Mouse (Mus musculus) liver, embryonic 16.5 days (tissue): ENCODE measurements around the gene Sik1. TPM values are rescaled to one million over a fixed set of nuclear protein-coding genes. Genes with fewer than 3 reads are reported as not detected.

Experiments
- ATAC-seq: fragments of 200-750 bp; cut with Nextera tagmentation; 2 replicates; pipeline ENCODE4 v1.8.0; 2017; ENCODE audit warnings: low read depth, mild to moderate bottlenecking, moderate number of reproducible peaks, moderate library complexity
- H3K27ac ChIP-seq: fragments of 300-500 bp; sonication (generic); 2 replicates; pipeline ENCODE4 v1.5.1; 2014; ENCODE audit warnings: mild to moderate bottlenecking, low read length
- H3K27me3 ChIP-seq: fragments of 300-500 bp; sonication (generic); 2 replicates; pipeline ENCODE4 v1.6.1; 2014; ENCODE audit warnings: low read depth, low read length, mixed read lengths; ENCODE audit not compliant: control insufficient read depth, insufficient read depth
- H3K36me3 ChIP-seq: fragments of 300-500 bp; sonication (generic); 2 replicates; pipeline ENCODE4 v1.6.1; 2014; ENCODE audit warnings: mild to moderate bottlenecking; ENCODE audit not compliant: control insufficient read depth, insufficient read depth
- H3K4me1 ChIP-seq: fragments of 300-500 bp; sonication (generic); 2 replicates; pipeline ENCODE4 v1.6.1; 2014; ENCODE audit warnings: low read depth, low read length, mixed read lengths; ENCODE audit not compliant: control insufficient read depth
- H3K4me2 ChIP-seq: fragments of 300-500 bp; sonication (generic); 2 replicates; pipeline ENCODE4 v1.6.1; 2014; ENCODE audit warnings: low read depth, low read length, mixed read lengths
- H3K4me3 ChIP-seq: fragments of 300-500 bp; sonication (generic); 2 replicates; pipeline ENCODE4 v1.5.1; 2014; ENCODE audit warnings: low read depth, mild to moderate bottlenecking, low read length
- H3K9ac ChIP-seq: fragments of 300-500 bp; sonication (generic); 2 replicates; pipeline ENCODE4 v1.6.1; 2014; ENCODE audit warnings: low read depth, low read length
- H3K9me3 ChIP-seq: fragments of 300-500 bp; sonication (generic); replicated peaks from 2 replicates; pipeline ENCODE4 v1.6.1; 2016; ENCODE audit warnings: low read length; ENCODE audit not compliant: control insufficient read depth
- WGBS: fragments of 180-500 bp; shearing (Covaris S2); extraction: QIAGEN DNeasy Blood & Tissue Kit; methylation state at CpG from one replicate; pipeline ENCODE4 v1.1.7; 2014; ENCODE audit not compliant: insufficient replicate concordance; 5-methylcytosine and 5-hydroxymethylcytosine counted together
- polyA plus RNA-seq: library from polyadenylated mRNA; unstranded; fragments of >200 nt; fragmentation: Nextera tagmentation; extraction: Ambion mirVana; gene quantifications from 2 replicates; pipeline ENCODE4 v1.2.1, GENCODE M21; 2015

Sik1 gene
- polyA plus RNA-seq, 1 experiment from 2014 or later = 5.4 TPM

DNA sequence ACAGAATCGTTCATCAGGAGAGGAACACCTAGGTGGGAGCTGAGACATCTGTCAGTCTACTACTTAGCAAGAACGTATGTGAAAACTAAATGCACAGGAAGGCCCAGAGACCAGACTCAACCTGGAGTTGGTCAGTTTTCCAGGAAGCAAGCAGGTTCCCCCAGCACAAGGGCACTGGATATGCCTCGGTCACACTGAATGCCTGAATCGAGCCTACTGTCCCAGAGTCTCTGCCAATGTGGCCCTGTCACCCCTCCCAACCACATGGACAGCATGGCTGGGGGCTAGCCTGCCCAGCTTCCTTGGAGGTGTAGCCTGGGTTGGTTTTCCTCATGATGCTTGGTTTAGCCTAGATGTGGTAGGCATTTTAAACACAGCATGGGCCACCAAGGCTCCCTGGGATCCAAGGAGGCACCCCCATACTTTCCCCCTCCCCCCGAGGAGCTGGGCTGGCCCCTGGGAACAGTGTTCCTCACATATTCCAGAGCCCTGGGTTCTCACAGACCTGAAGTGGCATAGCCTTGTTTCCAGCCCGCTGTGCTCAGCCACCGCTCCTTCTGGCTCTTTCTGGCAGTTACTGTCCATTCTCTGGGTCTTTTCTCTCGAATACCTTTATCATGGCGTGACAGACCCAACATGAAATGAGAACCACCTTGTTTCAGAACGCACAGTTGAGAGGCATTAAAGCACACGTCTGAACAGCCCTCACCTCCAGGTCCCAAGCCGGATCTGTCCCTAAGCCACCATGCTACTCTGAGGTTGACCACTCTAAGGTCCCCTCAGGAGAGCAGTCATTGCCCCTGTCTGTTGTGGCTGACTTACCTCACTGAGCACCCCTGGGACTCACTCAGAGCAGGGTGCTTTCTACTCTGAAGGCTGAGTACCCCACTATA lies 12.4 kb downstream of the Sik1 start:
- no peaks in the 10 kb centered on the region for H3K27me3 ChIP-seq
- H3K4me3 ChIP-seq = no peak overlapping the region
- peak overlapping the region; percentile 53 for H3K27ac ChIP-seq
- H3K9ac ChIP-seq = no peak overlapping the region; the same call in 1 of the 2 replicates
- H3K36me3 ChIP-seq = peaks cover 17% of the 10 kb centered on the region
- no peaks in the 10 kb centered on the region for H3K9me3 ChIP-seq
- H3K4me1 ChIP-seq = peaks cover 16% of the 10 kb centered on the region
- ATAC-seq = no peak; the same call in 1 of the 2 replicates
- H3K4me2 ChIP-seq = no peak overlapping the region
- 60% methylated on average over 12 of the region's 12 CpGs for WGBS

DNA sequence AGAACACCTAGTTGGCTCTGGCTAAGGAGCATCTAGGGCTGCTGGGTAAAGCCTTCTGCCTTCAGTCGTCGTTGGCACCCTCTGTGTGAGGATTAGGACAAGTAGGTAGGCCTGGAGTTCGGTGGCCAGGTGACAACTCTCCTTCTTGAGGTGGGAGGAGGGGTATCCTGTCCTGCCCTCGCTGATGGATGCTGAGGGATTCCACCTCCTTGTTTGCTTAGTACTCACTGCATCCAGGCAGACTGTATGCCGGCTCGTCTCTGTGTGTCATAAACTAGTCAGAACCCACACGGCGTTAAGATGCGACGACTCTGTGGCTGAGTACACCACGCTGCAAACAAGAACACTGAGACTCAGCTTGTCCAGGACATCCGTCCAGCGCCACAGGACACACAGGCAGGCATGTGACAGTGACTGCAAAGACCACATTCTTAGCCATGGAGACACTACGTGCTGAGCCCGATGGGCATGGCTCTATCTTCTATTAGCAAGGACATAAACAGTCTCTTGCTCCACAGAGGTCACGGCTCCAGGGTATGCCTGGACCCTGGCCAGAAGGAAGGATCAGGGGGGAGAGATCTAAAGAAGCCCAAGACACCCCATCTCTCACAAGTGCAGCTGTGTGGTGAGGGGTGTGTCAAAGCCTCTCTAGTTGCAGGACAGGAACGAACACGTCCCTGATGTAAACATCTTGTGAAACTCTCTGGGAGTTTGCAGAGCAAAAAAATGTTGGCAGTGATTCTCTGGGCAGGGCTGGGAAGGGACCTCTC lies 13.6 kb downstream of the Sik1 start:
- Histone ChIP-seq H3K27me3 (no peaks in the 10 kb centered on the region), H3K4me3 (no peak overlapping the region), H3K4me1 (peaks cover 16% of the 10 kb centered on the region), H3K27ac (peak overlapping the region; percentile 62), H3K9me3 (no peaks in the 10 kb centered on the region), H3K4me2 (no peak overlapping the region), H3K9ac (no peak overlapping the region), H3K36me3 (peaks cover 12% of the 10 kb centered on the region)
- peak; percentile 72 for ATAC-seq
- WGBS = 58% methylated on average over 18 of the region's 18 CpGs

DNA sequence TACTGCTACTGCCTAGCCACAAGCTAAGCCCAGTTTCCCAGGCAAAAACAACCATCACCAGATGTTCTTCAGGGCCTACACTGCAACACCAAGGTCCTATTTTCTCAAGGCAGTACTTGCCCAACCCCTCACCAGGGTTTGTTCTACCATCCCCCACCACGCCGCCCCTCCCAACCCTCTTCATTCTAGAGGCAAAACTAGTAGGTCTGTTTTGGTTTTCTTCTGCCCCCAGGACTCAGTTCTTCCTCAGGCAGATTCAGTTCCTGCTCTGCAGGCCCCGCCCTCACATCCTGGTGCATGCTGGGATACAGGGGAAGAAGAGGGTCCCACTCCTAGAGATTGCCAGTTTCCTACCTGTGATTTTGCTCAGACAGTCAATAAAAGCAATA lies 14.2 kb downstream of the Sik1 start:
- Histone ChIP-seq H3K27me3 (no peaks in the 10 kb centered on the region), H3K9ac (no peak overlapping the region), H3K4me1 (peaks cover 16% of the 10 kb centered on the region)

DNA sequence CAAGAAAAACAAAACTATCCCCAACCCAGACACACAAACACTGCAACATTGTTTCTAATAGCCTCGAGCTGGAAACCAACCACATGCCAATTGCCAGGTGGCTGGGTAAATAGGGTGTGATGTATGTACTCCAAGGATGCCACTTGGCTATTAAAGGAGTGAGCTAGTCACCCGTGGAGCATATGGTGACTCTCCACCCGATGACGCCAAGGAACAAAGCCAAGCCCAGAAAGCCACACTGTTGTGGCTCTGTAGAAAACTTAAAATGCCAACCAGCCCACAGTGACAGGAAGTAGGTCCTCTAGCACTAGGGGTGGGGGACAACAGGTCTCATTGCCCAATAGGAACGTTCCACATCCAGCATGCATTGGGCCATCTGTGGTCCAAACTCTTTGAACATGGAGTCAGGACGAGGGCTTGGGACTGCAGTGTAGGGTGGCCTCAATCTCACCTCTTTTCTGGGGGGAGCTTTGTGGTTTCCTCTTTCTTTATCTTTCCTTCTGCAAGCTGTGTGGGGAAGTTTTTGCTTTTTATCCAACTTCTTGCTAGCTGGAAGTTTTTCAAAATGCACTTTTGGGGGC lies 15.1 kb downstream of the Sik1 start:
- H3K4me1 ChIP-seq = peaks cover 16% of the 10 kb centered on the region
- no peak overlapping the region for H3K9ac ChIP-seq
- no peak overlapping the region for H3K4me3 ChIP-seq
- peaks cover 2% of the 10 kb centered on the region; the same call in 1 of the 2 replicates for H3K36me3 ChIP-seq
- ATAC-seq = no peak
- no peaks in the 10 kb centered on the region for H3K9me3 ChIP-seq
- H3K4me2 ChIP-seq = no peak overlapping the region
- peak overlapping the region; percentile 37; the same call in 1 of the 2 replicates for H3K27ac ChIP-seq
- 23% methylated on average over 6 of the region's 6 CpGs for WGBS
- no peaks in the 10 kb centered on the region for H3K27me3 ChIP-seq

More for the DNA sequence above, 14.2 kb downstream of the Sik1 start:
- WGBS = 39% methylated on average over 3 of the region's 3 CpGs
- H3K4me2 ChIP-seq = no peak overlapping the region
- H3K27ac ChIP-seq = peak overlapping the region; percentile 62
- H3K9me3 ChIP-seq = no peaks in the 10 kb centered on the region
- peaks cover 7% of the 10 kb centered on the region for H3K36me3 ChIP-seq
- no peak for ATAC-seq
- no peak overlapping the region for H3K4me3 ChIP-seq

DNA sequence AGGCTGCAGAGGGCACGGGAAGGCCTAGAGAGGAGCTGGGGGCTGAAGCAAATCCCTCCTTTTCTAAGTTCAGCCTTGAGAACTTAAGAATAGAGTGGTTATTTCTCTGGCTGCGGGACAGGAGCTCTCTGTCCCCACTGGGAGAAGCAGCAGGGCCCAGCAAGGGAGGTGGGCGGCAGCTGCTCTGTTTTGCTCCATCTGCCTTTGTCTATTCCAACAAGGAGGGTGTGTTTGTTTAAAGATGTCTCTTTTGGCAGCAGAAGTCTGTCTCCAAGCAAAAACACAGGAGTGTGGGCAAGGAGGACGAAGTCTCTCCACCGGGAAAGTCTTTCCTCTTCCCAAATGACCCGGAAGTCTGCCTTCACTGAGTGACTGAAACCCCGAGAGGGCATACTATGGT lies 18.8 kb downstream of the Sik1 start:
- Histone ChIP-seq H3K4me2 (no peak overlapping the region), H3K27me3 (no peaks in the 10 kb centered on the region), H3K4me3 (no peak overlapping the region), H3K36me3 (no peaks in the 10 kb centered on the region), H3K9ac (no peak overlapping the region), H3K9me3 (no peaks in the 10 kb centered on the region), H3K27ac (no peak overlapping the region), H3K4me1 (peaks cover 12% of the 10 kb centered on the region)
- 60% methylated on average over 7 of the region's 7 CpGs for WGBS
- ATAC-seq = no peak

DNA sequence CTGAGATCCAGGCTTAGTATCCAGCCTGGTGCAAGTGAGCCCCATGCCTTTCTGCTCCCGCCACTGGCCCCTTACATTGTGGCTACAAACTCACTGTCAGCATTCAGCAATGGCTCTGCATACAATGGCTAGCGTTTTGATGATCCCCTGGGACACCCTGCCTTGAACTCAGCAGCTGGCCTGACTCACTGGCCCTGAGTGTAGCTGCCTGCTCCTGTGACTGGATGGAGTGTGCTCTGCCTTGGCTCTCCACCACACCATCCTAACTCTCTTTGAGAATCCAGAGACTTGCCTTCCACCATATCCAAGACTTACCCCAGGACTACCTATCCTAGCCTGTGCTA lies 19.4 kb downstream of the Sik1 start:
- no peaks in the 10 kb centered on the region for H3K36me3 ChIP-seq
- H3K27ac ChIP-seq = 0 out of 2 replicates have a peak overlapping the region, but pooled peaks have one; percentile 34
- H3K27me3 ChIP-seq = no peaks in the 10 kb centered on the region
- no peak overlapping the region for H3K4me3 ChIP-seq
- WGBS = 40% methylated on average over 2 of the region's 2 CpGs
- no peak overlapping the region for H3K9ac ChIP-seq
- no peaks in the 10 kb centered on the region for H3K9me3 ChIP-seq
- H3K4me2 ChIP-seq = no peak overlapping the region
- peaks cover 11% of the 10 kb centered on the region for H3K4me1 ChIP-seq
- no peak for ATAC-seq

DNA sequence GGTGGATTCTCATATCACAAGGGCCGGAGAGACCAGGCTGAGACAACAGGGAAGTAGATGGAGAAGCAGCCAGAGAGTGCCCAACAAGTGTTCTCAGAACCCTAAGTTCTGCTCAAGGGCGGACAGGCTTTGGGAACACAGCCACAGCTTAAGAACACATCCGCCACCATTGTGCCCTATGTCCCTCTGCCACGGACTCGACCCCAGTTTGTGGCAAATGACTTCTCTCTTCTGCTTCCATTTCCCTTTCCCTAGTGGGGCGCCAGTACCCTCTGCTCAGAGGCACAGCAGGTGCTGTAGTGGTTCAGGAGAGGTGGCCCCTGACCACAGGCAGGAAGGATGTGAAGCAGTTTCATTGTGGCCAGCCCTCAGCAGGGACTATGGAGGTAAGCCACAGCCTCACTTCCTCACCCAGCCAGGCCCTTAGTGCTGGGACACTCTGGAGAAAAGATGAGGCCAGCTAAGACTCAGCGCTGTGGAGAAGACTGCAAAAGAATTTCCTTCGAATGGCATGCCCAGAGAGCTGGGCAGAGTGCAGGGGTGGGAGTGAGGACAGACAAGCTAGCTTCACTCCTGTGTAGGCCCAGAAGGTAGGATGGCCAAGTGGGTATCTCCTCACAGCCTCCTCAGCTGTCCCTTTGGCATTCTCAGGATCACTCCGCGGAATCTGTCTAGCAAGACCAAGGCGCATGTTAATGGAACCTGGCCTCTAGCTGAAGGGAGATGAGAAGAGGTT lies 19.9 kb downstream of the Sik1 start:
- Histone ChIP-seq H3K36me3 (no peaks in the 10 kb centered on the region), H3K4me2 (0 out of 2 replicates have a peak overlapping the region, but pooled peaks have one; percentile 6), H3K9ac (no peak overlapping the region), H3K9me3 (no peaks in the 10 kb centered on the region), H3K4me1 (peaks cover 11% of the 10 kb centered on the region), H3K27me3 (no peaks in the 10 kb centered on the region), H3K4me3 (no peak overlapping the region), H3K27ac (peak overlapping the region; percentile 63)
- ATAC-seq = peak; percentile 57
- WGBS = 42% methylated on average over 11 of the region's 11 CpGs

DNA sequence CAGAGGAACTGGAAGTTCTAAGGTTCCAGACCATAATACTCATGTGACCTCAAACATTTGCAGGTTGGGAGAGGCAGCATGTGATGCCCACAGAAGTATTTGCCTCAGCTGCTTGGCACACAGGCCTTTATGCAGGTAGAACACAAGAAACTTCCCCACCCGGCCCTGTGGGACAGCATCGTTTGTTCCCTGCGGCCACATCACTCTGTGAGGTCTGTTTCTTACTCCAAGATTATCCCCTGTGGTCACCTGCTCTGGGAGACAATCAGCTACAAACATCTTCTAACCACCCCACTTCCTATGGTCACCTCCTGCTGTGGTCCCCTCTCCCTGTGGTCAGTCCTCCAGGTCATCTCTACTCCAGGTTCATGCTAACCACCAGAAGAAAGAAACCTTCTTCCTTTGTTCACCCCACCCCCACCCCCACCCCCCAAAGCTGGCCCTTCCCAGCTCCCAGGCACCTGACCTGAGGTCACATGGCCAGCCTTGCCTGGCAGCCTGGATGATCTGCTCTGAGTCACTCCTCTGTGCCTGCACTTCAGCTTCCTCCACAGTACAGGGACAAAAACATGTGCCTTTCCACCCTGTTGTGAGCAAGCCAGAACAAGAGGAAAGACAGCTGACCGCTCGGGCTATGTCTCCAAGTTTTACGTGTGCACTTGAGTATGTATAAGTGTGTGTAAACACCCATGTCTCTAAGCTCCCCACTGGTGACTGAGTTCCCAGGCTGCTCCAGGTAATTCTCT lies 21.1 kb downstream of the Sik1 start:
- ATAC-seq = no peak
- no peak overlapping the region for H3K9ac ChIP-seq

More for the DNA sequence above, 21.1 kb downstream of the Sik1 start:
- Histone ChIP-seq H3K27ac (peak overlapping the region; percentile 63), H3K4me3 (no peak overlapping the region), H3K9me3 (no peaks in the 10 kb centered on the region), H3K4me1 (peaks cover 11% of the 10 kb centered on the region), H3K27me3 (no peaks in the 10 kb centered on the region), H3K36me3 (no peaks in the 10 kb centered on the region), H3K4me2 (no peak overlapping the region)
- WGBS = 38% methylated on average over 6 of the region's 6 CpGs
